Mouse (Mus musculus): Measurements from ENCODE around the gene Tmem9b. TPM values are rescaled to one million over a fixed set of nuclear protein-coding genes. Genes with fewer than 3 reads are reported as not detected.

Tmem9b gene
- polyA plus RNA-seq, 1 experiment = 91.0 TPM

GRCm38 (mm10) chr7:109712198-109712597 is 40.5 kb downstream of the Tmem9b start:
- H3K4me3 ChIP-seq (ENCODE audit: insufficient read depth, low read length) = no peak overlapping the region
- H3K4me1 ChIP-seq (ENCODE audit: control insufficient read depth, insufficient read depth, low read length) = peaks cover 24% of the 10 kb centered on the region
- no peak overlapping the region for H3K27ac ChIP-seq (ENCODE audit: insufficient read depth, low read depth, low read length)
- no peak for TF ChIP-seq CTCF (IDR thresholded peaks at IDR 0.05; ENCODE audit: low read depth, low read length)
- no peak for TF ChIP-seq POLR2A (IDR thresholded peaks at IDR 0.05; ENCODE audit: borderline replicate concordance, low read depth, low read length)

- no peak for TF ChIP-seq CTCF (IDR thresholded peaks at IDR 0.05; ENCODE audit: low read depth, low read length)
- no peak overlapping the region for H3K27ac ChIP-seq (ENCODE audit: insufficient read depth, low read depth, low read length)
- no peak overlapping the region for H3K4me3 ChIP-seq (ENCODE audit: insufficient read depth, low read length)
- H3K4me1 ChIP-seq (ENCODE audit: control insufficient read depth, insufficient read depth, low read length) = peaks cover 38% of the 10 kb centered on the region
Measured at GRCm38 (mm10) chr7:109710069-109710468, 42.6 kb downstream of the Tmem9b start.

GRCm38 (mm10) chr7:109708961-109709382 is 43.7 kb downstream of the Tmem9b start:
- peaks cover 42% of the 10 kb centered on the region for H3K4me1 ChIP-seq (ENCODE audit: control insufficient read depth, insufficient read depth, low read length)
- TF ChIP-seq POLR2A (IDR thresholded peaks at IDR 0.05; ENCODE audit: borderline replicate concordance, low read depth, low read length) (no peak), CTCF (IDR thresholded peaks at IDR 0.05; ENCODE audit: low read depth, low read length) (no peak)

GRCm38 (mm10) chr7:109707023-109707785 is 45.5 kb downstream of the Tmem9b start:
- H3K4me1 ChIP-seq (ENCODE audit: control insufficient read depth, insufficient read depth, low read length) = peaks cover 39% of the 10 kb centered on the region
- H3K27ac ChIP-seq (ENCODE audit: insufficient read depth, low read depth, low read length) = peak overlapping the region; percentile 61
- H3K4me3 ChIP-seq (ENCODE audit: insufficient read depth, low read length) = no peak overlapping the region
- TF ChIP-seq CTCF (IDR thresholded peaks at IDR 0.05; ENCODE audit: low read depth, low read length) = no peak
- TF ChIP-seq POLR2A (IDR thresholded peaks at IDR 0.05; ENCODE audit: borderline replicate concordance, low read depth, low read length) = no peak

More at GRCm38 (mm10) chr7:109708961-109709382, 43.7 kb downstream of the Tmem9b start:
- no peak overlapping the region for H3K27ac ChIP-seq (ENCODE audit: insufficient read depth, low read depth, low read length)
- no peak overlapping the region for H3K4me3 ChIP-seq (ENCODE audit: insufficient read depth, low read length)

- TF ChIP-seq POLR2A (IDR thresholded peaks at IDR 0.05; ENCODE audit: borderline replicate concordance, low read depth, low read length) (no peak), CTCF (IDR thresholded peaks at IDR 0.05; ENCODE audit: low read depth, low read length) (no peak)
- Histone ChIP-seq H3K4me1 (ENCODE audit: control insufficient read depth, insufficient read depth, low read length) (peaks cover 39% of the 10 kb centered on the region), H3K4me3 (ENCODE audit: insufficient read depth, low read length) (peak overlapping the region; percentile 94), H3K27ac (ENCODE audit: insufficient read depth, low read depth, low read length) (0 out of 2 replicates have a peak overlapping the region, but pooled peaks have one; percentile 24)
Measured at GRCm38 (mm10) chr7:109704461-109704860, 48.2 kb downstream of the Tmem9b start.

- Histone ChIP-seq H3K4me1 (ENCODE audit: control insufficient read depth, insufficient read depth, low read length) (peaks cover 39% of the 10 kb centered on the region), H3K4me3 (ENCODE audit: insufficient read depth, low read length) (peak overlapping the region; percentile 94), H3K27ac (ENCODE audit: insufficient read depth, low read depth, low read length) (peak overlapping the region; percentile 68)
- TF ChIP-seq POLR2A (IDR thresholded peaks at IDR 0.05; ENCODE audit: borderline replicate concordance, low read depth, low read length) (no peak), CTCF (IDR thresholded peaks at IDR 0.05; ENCODE audit: low read depth, low read length) (no peak)
Measured at GRCm38 (mm10) chr7:109704016-109704377, 48.7 kb downstream of the Tmem9b start.

- TF ChIP-seq CTCF (IDR thresholded peaks at IDR 0.05; ENCODE audit: low read depth, low read length) = no peak
- no peak; the same call in 1 of the 2 replicates for TF ChIP-seq POLR2A (IDR thresholded peaks at IDR 0.05; ENCODE audit: borderline replicate concordance, low read depth, low read length)
- Histone ChIP-seq H3K27ac (ENCODE audit: insufficient read depth, low read depth, low read length) (peak within 1 kb of the TSS; percentile 68), H3K4me3 (ENCODE audit: insufficient read depth, low read length) (peak within 1 kb of the TSS; percentile 94), H3K4me1 (ENCODE audit: control insufficient read depth, insufficient read depth, low read length) (peaks cover 38% of the 10 kb centered on the region)
Measured at GRCm38 (mm10) chr7:109703190-109704015, 49.3 kb downstream of the Tmem9b start, which contains the start of the genes St5 and Akip1. St5 (minus strand) TSS chr7:109703605. Akip1 (plus strand) TSS chr7:109703690.

- Histone ChIP-seq H3K4me3 (ENCODE audit: insufficient read depth, low read length) (no peak overlapping the region), H3K4me1 (ENCODE audit: control insufficient read depth, insufficient read depth, low read length) (peaks cover 31% of the 10 kb centered on the region), H3K27ac (ENCODE audit: insufficient read depth, low read depth, low read length) (no peak overlapping the region)
- TF ChIP-seq POLR2A (IDR thresholded peaks at IDR 0.05; ENCODE audit: borderline replicate concordance, low read depth, low read length) (no peak), CTCF (IDR thresholded peaks at IDR 0.05; ENCODE audit: low read depth, low read length) (no peak)
Measured at GRCm38 (mm10) chr7:109702721-109703120, 50.0 kb downstream of the Tmem9b start.

GRCm38 (mm10) chr7:109700213-109700612 is 52.5 kb downstream of the Tmem9b start:
- no peak for TF ChIP-seq POLR2A (IDR thresholded peaks at IDR 0.05; ENCODE audit: borderline replicate concordance, low read depth, low read length)
- TF ChIP-seq CTCF (IDR thresholded peaks at IDR 0.05; ENCODE audit: low read depth, low read length) = no peak

GRCm38 (mm10) chr7:109695339-109695726 is 57.3 kb downstream of the Tmem9b start:
- no peak for TF ChIP-seq POLR2A (IDR thresholded peaks at IDR 0.05; ENCODE audit: borderline replicate concordance, low read depth, low read length)
- TF ChIP-seq CTCF (IDR thresholded peaks at IDR 0.05; ENCODE audit: low read depth, low read length) = no peak
- H3K27ac ChIP-seq (ENCODE audit: insufficient read depth, low read depth, low read length) = no peak overlapping the region
- H3K4me3 ChIP-seq (ENCODE audit: insufficient read depth, low read length) = no peak overlapping the region
- no peaks in the 10 kb centered on the region for H3K4me1 ChIP-seq (ENCODE audit: control insufficient read depth, insufficient read depth, low read length)

More at GRCm38 (mm10) chr7:109700213-109700612, 52.5 kb downstream of the Tmem9b start:
- Histone ChIP-seq H3K4me3 (ENCODE audit: insufficient read depth, low read length) (no peak overlapping the region), H3K27ac (ENCODE audit: insufficient read depth, low read depth, low read length) (no peak overlapping the region), H3K4me1 (ENCODE audit: control insufficient read depth, insufficient read depth, low read length) (peaks cover 12% of the 10 kb centered on the region)

Data from bone marrow macrophage, adult 2 months (primary cell).